Mouse (Mus musculus) kidney, postnatal 14 days (tissue): Measurements from ENCODE around the gene Fndc5.

ENCODE experiments used
- DNase-seq: peaks from one replicate; pipeline ENCODE4 v3.0.0; 2022; ENCODE audit warnings: mixed read lengths

Fndc5 gene

DNA sequence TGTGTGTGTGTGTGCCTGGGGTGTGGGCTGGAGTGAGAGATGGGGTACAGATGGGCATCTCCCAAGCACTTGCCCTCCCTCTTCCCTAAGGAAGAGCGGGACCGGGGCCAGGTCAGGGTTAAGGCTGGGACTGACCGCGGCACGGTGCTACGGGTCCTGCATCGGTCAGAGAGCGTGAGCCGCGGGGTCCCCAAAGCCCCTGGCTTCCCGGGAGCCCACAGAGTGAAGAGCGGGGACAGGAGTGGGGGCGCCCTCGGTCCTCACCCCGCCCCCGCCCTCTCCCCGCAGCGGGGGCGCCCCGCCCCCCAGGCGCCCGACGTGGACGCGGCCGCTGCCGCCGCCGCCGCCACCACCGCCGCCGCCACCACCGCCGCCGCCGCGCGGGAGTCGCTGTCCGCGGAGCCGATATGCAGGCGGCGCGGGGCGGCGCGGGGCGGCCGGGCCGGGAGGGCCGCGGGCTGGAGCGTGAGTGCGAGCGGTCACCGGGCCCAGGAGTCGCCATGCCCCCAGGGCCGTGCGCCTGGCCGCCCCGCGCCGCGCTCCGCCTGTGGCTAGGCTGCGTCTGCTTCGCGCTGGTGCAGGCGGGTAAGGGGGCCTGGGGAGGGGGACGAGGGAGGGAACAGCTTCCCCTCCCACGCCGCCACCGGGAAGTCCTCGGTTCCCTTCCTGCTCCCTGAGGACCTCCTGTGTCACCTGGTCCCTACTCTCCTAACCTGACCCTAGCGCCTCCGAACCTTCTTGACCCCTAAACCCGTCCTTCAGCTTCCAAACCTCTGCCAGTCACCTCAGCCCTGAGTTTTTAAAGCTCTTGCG lies at the start of gene Fndc5:
Fndc5 (plus strand) TSS at position 421 of the 813 bp plus-strand sequence.
- peak; percentile 30 for DNase-seq

DNA sequence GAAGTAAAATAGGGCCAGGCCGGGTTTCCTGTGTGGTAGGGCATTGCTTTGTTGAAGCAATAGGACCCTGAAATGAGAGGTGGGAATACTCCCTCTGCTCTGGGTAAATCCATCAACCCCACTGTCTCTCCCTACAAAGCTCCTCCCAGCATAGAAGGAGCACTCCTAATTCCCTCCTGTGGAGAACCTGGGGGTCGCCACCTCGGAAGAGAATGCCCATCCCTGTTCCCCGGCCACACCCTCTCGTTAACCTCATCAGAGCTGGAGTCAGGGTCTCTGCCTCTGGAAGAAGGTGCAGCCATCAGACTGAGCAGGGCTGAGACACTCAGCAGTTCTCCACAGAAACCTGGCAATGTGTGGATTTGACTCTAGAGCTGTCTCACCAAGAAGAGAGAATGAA lies 48.9 kb upstream of the Fndc5 start:
- DNase-seq = no peak

DNA sequence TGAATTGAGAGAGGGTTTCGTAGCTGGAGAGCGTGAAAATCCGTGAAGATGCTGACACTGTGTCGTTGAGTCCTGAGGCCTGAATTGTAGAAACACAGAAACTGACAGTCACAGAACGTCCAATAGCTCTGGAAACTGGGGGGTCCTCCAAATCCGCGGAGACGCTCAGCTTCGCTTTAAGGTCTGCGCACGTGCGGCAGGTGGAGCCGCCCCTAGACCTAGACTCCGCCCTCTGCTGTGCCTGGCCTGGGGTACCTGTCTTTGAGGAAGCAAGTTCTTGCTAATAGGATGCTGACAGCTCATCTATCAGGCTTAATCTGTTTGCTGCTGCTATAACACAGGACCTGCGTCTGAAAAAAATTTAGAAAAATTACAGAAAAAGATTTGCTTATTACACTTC lies 41.5 kb upstream of the Fndc5 start:
- DNase-seq = no peak

DNA sequence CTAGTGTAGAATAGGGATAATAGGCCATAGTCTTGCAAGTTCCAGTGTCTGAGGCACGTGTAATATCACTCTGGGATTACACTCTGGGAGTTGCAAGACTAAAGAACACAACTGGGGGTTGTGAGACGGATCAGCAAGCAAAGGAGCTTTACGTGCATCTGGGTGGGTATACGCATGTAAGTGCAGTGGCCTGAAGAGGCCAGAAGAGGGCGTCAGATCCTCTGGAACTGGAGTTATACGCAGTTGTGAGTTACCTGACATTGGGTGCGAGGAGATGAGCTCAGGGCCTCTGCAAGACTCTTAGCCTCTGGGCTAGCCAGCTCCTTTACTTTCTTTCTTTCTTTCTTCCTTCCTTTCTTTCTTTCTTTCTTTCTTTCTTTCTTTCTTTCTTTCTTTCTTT lies 39.8 kb upstream of the Fndc5 start:
- DNase-seq = no peak

DNA sequence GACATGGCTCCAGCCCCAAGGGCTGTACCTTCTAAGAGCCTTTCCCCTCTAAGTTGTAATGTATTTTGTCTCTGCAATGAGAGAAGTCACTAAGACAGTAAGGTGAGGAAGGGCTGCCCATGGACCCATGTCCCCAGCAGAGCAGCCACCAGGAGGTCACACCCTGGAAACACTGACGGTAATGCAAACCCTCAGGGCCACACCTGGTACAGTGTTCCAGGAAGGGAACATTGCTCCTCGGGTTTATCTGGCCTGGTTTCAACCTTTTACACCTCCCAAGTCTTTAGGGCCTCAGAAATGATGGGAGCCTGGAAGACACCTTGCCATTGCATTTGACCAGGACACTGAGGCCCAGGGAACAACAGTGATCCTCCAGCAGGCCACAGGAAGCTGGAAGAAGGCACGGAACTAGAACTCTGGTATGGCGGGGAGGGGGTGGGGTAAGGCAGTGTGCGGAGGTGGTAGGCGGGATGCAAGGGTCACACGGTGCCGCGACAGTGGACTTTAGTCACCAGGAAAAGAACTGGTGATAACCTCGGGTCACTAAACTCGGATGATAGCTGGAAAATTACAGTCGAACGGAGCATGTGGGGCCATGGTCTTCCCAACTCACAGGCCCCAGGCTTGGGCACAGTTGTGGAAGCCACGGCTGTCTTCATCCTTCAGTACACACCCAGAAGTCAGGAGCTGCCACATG lies 34.5 kb upstream of the Fndc5 start:
- no peak for DNase-seq

DNA sequence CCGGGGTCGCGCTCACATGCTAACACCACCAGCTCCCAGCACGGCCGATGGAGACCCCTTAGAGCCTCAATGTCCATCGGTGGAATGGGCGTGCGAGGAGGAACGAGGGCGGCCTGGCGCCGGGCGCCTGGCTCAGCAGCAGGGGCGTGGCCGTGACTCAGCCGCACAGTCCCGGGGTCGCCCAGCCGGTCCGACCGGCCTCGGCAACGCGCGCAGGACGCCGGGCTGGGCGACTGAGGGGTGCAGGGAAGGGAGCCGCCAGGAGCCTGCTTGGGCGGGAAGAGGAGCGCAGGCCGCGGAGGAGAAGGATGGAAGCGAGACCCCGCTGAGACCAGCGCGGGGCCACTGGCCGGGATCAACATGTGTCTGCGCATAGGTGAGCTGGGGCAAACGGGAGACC lies 31.4 kb upstream of the Fndc5 start, which contains the start of gene Tmem54:
Tmem54 (plus strand) TSS at position 193 of the 400 bp plus-strand sequence.
- DNase-seq = peak; percentile 34

DNA sequence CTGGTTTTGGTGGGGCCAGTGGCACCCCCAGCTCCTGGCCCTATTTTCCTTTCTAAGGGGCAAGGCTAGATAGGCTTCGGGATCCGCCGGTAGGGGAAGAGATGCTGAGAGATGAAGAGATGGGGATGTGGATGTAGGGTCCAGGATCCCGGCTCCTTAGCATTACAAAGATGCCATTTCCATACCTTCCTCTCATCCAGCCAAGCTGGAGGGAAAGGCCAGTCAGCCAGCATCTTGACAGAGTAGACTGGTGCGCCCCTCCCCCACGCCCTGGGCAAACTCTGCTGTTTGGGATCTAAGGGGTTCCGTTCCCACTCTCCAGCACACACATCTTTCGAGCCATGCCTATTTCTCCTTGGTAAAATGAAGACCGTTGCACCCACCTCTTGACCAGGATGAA lies 30.7 kb upstream of the Fndc5 start:
- no peak for DNase-seq

DNA sequence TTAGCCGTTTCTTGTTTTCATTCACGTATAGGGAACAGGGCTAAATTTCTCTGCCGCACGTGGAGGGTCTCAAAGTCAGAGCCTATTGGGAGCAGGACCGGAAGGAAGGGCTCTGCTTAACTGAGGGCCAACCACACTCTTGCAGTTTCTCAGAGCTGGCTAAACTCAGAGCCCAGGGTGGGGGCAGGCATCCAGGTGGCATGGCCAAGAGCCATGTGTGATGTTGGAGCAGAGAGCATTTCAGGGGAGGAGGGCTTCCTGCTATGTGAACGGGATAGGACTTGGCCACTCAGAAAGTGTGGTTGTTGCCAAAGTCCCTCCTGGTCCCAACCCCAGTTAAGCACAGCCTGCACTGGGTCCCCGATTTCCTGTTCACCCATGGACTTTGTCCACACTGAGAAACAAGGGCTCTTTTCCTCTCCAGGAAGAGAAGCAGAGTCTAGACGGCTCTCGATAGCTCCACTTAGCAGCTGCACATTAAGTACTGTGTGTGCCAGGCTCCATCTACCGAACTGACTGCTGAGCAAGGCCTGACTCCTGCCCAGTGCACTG lies 29.4 kb upstream of the Fndc5 start:
- no peak for DNase-seq

DNA sequence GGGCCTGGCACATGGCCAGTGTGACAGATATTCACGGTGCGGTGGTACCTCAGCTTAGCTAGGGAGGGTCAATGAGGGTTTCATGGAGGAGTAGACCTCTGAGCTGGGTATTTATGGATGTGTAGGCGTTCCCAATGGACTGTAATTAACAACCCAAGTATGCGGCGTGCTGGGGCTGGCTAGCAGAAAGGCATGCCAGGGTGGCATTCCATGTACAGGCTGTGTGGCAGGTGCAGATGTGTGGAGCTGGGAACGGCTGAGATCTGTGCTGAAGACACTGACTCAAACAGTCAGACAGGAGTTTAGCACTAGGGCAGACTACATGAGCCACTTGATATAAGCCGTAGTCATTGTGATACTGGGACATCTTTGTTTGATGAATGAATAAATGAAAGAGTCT lies 28.2 kb upstream of the Fndc5 start:
- DNase-seq = no peak

DNA sequence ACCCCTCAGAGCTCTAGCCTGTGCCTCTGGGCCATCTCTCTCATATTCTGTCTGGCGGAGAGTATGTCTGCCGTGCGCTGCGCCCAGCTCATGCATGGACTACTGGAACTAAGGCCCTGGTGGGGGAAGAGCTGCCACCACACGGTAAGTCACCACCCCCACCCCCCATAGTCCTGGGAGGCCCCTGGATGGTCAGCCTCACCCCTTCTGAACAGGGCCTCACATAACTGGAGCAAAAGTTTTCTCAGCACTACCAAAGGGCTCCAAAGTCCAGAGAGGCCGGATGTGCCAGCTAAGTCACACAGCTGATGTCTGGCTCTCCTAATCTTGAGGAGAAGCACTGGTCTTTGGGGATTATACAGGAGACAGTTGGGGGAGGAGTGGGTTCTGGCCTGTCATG lies 26.0 kb upstream of the Fndc5 start:
- no peak for DNase-seq

DNA sequence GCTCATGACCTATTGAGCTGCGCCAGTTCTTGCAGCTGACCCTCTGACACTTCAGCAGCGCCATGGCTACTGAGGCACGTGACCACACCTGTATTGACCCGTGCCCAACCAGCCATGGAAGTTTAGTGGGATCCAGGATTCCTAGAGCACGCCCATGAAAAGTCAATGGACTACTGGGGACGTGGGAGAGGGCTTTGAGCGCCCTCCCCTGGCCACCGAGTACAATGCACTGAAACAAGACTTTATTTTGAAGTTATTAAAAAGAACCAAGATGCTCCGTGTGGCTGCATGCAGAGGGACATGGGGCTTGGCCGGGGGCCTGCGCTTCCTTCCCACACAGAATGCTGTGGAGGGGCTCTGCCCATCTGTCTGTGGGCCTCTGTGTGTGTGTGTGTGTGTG lies 25.4 kb upstream of the Fndc5 start:
- no peak for DNase-seq

DNA sequence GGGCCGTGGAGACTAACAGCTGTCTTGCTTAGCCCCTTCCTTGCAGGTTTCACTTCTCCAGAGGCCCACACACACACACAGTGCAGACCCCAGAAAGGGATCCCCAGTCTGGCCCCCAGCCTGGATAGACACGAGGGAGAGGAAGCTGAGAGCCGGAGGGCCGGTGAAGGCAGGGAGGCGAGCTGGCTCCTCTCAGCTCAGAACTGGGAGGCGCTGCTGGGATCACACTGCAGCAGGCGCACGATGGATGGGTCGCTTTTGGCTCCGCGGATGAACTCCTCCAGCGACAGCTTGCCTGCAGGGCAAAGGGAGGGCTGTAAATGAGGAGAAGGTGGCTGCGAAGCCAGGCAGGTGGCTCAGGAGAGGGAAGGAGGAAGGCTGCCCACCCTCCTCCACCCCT lies 24.6 kb upstream of the Fndc5 start:
- no peak for DNase-seq

DNA sequence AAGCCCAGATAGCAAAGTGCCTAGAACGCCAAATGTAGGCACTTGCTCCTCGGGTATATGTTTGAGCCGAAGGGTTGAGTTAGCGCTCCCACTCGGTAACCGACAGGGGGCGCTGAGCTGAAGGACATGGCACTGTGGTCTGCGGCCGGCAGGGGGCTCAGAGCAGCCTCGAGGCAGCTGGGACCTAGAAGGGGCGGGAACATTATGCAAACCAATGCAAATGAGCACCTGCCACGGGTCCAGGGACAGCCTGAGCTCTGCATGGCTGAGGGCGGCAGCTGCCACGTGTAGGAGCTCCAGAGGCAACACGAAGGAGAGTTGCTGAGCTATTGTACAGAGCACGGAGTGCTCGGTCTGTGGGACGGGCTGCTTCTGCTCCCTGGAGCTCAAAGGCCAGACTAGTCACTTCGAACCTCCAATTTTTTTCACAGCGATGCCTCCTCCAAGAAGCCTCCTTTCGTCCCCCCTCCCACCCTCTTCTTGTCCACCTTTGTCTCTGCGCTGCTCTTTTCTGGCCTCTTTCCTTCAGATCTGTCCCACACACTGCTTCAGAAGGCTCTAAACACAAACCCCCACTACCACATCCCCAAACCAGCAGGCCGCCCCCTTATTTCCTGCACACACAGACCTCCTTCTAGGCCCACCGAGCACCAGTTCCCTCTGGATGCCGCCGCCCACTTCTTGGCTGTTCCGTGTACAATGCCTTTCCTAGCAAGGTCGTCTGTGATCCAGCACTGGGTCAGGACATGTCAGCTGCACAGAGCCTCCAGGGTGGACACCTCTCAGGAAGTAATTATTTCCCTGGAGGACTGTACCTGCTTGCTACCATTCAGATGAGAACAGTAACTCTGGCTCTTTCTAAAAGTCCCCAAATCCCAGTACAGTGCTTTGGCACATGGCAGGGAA lies 23.5 kb upstream of the Fndc5 start:
- peak; percentile 61 for DNase-seq

DNA sequence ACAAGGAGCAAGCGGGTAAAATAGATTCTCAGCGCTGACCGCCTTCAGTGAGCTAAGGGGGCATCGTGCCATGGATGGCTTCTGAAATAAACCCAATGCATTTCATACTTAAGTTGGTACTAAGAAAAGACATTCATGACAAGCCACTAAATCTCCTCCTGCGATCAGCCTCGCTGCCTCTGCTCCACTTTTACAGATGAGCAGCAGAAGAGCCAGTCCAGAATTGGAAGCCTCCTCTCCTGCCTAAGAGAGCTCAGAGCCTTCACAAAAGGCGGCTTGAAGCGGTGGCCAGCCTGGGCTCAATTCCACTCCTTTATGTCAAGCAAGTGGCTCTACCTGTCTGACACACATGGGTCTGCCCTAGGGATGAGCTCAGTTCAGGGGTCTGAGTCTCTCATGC lies 20.1 kb upstream of the Fndc5 start:
- no peak for DNase-seq

DNA sequence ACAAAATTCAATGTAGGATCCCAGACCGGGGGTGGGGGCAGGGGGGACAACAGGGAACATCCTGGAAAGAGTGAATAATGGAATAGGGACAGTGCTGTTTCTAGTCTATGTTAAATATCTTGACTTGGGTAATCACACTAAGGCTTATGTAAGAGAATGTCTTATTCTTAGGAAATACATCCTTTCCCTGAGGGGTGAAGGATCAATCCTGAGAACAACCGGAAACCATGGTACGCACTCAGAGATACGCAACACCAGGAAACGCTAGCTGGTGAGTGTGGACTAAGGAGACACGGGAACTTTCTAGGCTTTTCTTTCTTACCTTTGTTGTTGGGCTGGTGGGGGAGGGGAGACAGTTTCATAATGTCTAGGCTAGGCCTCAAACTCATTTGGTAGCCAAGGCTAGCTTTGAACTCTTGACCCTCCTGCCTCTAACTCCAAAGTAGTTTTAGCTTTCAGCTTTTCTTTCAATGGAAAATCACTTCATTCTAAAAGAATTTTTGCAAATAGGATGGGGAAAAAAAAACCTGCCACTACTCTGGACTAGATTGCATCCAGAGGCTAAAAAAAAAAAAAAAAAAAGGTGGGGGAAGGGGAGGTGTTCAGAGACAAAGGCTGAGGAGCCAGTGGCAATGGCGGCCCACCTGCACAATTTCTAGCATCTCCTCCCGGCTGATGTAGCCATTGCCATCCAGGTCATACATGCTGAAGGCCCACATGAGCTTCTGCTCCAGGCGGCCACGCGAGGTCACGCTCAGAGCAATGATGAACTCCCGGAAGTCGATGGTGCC lies 18.9 kb upstream of the Fndc5 start:
- no peak for DNase-seq

DNA sequence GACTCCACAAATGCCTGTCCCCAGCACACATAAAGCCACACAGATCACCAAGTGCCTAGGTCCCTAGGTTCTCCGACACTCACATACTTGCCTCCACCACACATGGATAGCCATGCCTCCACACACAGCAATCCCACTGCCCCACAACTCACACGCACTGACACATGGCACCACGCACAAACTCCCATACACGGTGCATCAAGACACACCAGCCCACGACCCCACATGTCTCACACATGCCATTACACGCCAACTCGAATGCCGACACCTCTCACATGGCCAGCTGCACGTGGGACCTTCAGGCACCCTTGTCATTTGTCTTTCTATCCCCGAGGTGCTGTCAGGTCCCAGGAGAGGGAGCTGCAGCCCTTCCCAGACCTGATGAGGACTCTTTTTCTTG lies 17.1 kb upstream of the Fndc5 start:
- DNase-seq = no peak

DNA sequence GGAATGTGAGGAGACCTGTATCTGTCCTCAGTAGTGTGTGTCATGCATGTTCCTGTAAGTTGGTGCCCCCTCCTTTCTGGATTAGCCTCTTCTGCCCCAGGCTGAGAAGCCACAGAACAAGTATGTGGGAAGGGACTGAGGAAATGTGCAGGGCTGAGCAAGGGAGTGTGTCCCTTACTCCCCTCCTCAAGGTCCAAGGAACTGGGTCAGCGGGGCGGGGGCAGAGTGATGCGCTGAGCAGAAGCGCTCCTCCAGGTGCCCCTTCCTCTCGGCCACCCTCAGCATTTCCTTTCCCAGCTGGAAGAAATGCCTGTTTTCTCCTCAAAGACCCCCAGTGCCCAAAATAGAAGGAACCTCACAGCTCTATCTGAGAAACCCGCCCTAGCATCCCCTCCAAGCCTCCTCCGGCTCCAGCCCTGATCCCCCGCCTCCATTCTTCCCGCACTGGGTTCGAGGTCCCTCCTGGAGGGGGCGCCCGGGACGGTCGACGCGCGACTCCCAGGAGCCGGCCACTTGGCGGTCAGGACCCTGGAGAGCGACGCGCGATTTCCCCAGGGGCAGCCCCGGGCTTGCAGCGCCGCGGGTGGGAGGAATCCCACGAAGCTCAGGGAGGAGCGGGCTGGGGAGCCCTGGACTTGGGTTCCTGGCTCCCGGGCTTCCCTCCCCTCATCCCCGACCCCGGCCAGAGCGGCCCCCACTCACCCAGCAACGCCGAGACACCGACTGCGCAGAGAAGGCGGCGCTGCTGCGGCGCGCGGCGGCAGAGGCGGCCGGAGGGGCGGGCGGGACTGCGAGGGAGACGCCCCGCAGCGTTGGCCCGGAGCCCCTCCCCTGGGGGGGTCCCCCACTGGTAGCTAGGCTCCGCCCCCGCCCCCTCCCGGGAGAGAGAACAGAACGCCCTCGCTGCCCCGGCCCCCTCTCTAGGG lies 16.0 kb upstream of the Fndc5 start:
- DNase-seq = peak; percentile 81

DNA sequence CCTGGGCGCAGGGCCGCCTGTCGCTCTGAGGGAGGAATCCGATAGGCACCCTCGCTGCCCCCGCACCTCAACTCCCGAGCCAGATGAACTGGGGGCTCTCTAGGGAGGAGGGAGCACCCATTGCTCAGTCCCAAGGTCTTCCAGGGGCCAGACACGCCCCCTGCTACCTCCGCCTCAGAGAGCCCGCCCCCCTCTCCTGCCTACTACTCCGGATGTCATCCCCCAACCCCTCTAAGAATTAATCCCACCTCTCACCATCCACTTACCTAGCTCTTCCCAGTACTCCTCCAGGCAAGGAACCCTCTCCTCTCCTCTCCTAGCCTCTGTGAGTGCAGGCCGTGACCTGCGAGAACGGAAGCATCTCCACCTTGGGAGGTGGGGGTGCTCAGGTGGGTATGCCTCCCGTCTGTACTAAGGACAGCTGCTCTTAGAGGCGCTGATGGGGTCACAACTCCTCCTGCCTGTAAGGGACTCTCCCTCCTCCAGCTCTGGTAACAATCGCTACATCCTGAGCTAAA lies 15.2 kb upstream of the Fndc5 start, which contains the start of gene Hpca:
Hpca (minus strand) TSS at position 468 of the 518 bp plus-strand sequence.
- DNase-seq = no peak

DNA sequence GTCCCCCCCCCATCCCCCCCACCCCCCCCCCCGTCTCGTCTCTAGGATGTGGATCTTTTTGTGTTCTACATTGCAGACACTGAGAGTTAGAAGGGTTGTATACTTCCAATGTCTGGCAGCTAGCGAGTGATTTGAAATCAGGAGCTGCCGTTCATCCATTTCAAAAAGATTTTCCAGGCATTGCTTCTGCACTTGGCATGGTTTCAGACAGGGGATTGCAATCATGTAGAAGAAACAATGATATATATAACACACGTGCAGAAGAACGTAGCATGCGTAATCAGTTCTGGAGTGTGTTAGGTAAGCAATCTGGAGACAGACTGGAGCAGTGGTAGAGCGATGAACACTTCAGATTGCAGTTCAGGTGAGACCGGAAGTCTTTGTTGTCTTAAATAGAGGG lies 14.7 kb upstream of the Fndc5 start:
- no peak for DNase-seq

DNA sequence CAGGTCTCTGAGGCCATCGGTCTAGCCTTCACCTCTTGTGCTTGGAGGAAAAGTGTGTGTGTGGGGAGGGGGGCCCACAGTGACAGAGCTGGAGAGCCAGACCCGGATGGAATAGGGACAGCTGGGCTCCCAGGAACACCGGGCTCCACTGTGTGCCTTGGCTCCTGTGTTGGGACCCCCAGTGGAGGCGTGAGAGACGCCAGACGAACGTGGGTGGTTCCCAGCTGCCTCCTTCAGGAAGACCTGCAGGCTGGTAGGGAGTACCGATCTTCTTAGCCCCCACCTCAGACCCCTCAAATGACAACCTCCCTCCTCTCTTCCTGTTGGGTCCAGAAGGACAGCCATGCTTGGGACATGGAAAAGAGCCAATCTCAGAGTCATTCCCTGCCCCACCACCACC lies 14.1 kb upstream of the Fndc5 start:
- no peak for DNase-seq

DNA sequence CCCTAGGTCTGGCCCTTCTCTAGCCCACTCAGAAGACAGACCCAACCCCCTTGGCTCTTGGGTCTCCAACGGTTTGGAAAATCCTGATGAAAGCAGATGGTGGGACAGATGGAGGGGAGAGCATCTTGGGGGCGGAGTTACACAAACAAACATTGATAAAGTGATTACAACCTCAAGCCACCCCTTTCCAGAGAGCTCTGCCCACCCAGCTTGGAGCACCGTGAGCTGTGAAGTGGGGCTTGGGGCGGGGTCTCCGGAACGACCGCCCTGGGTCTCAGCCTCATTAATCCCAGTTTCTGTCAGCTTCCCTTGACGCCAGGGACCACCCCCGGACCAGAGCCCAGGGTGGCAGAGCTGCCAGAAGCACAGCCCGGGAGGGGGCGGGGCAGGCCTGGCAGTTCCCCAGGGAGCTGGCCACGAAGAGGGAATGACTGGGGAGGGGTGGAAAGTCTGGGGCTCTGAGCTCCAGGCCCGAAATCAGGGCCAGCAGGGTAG lies 12.1 kb upstream of the Fndc5 start:
- DNase-seq = no peak
